Comparison of ENCODE assay signal across 1 mouse cellular context in genomic region chr17:35033703-35034102, GRCm38 (mm10). TPM values are rescaled to one million over a fixed set of nuclear protein-coding genes. Genes with fewer than 3 reads are reported as not detected.
"Had no signal": no experiment of that assay in that cellular context is flagged by ENCODE, and none has a peak within 500 bp of the region (broad histone marks: within the 10 kb centered on the region; RNA-seq: fewer than 3 reads in every experiment).

No protein-coding gene starts in this region.

RNA-seq across cellular contexts. Expression of gene Sapcd1, which starts 5.9 kb away (rescaled TPM):
- polyA plus RNA-seq: macrophage had no signal
